Mouse (Mus musculus): ENCODE measurements at regions not wholly inside any gene's neighbourhood (a gene's known extent, or its start where the extent isn't known, plus 50 kb on each side); places are given as distances from the start of the nearest gene placed in this dataset.

- no peak for DNase-seq
Measured at GRCm38 (mm10) chr2:128436378-128436777, 154.6 kb upstream of the Spdye4c start.

DNA sequence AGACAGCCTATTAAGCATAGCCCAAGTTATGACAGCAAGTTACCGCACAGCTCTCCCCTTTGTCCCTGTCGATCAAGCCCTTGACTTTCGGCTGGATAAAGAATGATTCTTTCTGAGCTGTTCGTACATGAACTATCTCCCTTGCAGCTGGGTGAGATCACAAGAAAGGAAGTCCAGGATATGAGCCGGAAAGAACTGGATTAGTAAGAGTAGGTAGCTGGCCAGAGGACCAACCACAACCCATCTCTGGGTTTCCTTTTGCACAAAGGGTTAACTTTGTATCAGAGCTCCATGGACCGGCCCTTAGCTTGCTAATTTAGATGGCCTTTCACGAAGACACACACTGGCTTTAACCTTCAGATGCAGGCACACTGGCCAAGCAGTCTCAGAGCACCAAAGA is 153.3 kb upstream of the Spdye4c start:
- DNase-seq: no peak

- no peak for DNase-seq
Measured at GRCm38 (mm10) chr2:128438161-128438822, 152.7 kb upstream of the Spdye4c start.

DNA sequence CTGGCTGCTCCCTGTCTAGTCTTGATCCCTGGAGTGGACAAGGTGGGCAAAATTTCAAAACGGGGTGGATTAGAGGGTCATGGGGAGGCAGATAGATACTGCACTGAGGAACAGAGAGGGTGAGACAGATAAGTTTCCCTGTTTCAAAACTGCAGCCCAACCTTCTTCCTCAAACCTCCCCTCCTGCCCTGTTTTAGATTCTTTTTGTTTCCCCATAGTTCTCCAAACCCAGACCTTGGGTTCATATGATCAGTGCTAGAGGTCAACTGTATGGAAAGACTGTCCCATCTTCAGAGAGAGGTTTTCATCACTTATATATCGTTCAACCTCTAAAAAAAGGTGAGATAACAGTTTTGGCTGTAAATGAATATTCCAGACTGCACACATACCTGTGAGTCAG is 152.1 kb upstream of the Spdye4c start:
- DNase-seq: no peak

- DNase-seq: no peak
Measured at GRCm38 (mm10) chr2:128444599-128445011, 146.4 kb upstream of the Spdye4c start.

DNA sequence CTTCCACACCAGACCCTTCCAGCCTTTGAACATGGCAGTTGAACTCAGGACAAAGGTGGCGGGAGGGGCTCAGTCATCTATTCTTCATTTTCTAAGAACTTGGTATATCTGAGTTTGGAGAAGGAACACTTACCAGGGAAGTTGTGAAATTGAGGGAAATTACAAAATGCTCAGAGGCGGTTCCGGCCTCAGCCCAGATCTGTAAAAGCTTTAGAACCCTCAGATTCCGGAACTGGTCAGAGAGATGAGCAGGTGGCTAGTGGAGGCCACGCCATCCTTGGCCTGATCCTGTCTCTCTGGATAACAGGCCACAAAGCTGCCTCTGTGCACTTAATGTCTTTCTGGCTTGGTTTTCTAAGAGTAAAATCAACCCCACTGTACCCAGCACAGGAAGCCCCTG is 145.6 kb upstream of the Spdye4c start:
- DNase-seq: no peak

GRCm38 (mm10) chr2:128449294-128449693 is 141.7 kb upstream of the Spdye4c start:
- DNase-seq: no peak

GRCm38 (mm10) chr2:128450045-128450444 is 141.0 kb upstream of the Spdye4c start:
- DNase-seq: no peak

GRCm38 (mm10) chr2:128451554-128452239 is 139.3 kb upstream of the Spdye4c start:
- DNase-seq: no peak

- DNase-seq: no peak
Measured at GRCm38 (mm10) chr2:128452582-128452981, 138.4 kb upstream of the Spdye4c start.

- DNase-seq: no peak
Measured at GRCm38 (mm10) chr2:128454509-128454908, 136.5 kb upstream of the Spdye4c start.

GRCm38 (mm10) chr2:128457591-128458209 is 133.3 kb upstream of the Spdye4c start:
- DNase-seq: no peak

DNA sequence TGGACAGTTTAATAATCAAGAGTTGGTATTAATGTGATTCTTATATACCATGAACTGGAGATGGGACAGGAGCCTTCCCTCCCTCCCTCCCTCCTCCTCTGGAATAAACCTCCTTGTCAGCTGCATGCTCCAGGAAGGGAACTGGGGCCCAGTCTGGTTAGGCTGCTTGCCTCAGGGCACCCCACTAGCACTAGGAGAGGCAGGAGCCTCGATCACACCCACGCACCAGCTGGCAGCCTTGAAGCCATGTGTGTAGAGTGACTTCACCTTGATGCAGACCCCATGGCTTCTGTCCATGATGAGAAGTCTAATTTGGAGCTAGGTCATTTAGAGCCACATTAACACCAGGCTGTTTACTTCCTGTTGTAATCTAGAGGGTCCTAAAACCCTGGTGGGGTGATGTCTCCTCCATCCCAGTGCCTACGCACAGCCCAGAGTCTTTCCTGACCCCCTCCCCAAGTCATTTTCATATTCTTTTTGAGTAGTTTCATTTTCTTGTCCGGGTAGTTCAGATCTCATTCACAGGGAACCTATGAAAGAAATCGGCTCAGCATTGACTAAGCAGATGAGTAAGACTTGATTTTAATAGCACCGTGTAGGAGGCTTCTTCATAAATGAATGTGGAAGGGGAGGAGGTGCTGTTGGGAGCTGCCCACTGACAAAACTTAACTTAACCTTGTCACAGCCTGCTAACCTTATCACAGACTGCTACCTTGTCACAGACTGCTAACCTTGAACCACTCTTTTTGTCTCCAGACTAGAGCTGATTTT is 125.6 kb upstream of the Spdye4c start:
- no peak for DNase-seq

GRCm38 (mm10) chr2:128467490-128468245 is 123.3 kb upstream of the Spdye4c start:
- DNase-seq: no peak

DNA sequence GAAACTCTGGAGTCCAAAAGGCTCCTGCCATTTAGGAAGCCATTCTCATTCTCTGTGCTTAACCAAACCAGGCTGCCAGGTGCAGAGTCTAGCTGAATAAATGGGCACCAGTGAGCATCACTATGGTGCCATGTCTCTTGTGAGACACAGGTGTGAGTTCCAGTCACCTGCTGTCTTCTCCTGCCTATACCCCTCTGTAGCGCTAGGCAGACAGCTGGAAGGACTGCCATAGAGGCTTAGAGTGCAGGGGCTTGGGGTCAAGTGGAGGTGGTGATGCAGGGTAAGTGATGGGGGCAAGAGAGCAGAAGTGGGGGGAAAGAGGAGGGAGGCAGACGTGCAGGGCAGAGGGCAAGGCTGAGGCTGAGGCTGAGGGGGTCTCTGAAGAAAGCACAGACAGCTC is 122.7 kb upstream of the Spdye4c start:
- no peak for DNase-seq

- DNase-seq: no peak
Measured at GRCm38 (mm10) chr2:128470351-128470750, 120.7 kb upstream of the Spdye4c start.

DNA sequence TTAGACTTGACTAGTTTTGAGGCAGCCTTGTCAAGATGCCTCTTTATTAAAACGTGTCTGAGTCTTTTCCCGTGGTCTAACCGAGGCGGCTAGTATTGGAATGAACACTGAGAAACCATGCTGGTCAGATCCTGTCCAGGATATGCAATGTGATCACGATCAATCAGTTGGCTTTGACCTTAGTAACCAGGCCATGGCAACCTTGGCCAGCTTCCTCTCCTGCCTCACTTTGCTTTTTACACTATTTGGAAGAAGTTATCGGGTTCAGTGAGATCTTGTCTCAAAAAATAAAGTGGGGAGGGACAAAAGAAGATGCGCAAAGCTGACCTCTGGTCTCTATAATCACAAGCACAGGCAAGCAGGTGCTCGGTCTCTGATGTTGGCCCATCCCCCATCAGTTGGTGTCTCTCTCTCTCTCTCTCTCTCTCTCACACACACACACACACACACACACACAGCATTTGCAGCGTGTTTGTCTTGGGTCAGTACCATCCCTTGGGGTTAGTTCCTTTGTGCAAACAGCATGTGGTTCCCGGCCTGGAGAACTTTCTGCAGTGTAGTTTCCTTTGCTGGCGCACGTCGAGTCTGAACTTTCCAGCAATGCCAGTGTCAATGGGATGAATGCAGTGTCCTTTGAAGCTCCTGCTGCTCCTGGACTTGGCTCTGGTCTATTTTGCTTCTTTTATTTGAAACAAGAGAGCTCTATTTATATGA is 117.6 kb upstream of the Spdye4c start:
- no peak for DNase-seq

DNA sequence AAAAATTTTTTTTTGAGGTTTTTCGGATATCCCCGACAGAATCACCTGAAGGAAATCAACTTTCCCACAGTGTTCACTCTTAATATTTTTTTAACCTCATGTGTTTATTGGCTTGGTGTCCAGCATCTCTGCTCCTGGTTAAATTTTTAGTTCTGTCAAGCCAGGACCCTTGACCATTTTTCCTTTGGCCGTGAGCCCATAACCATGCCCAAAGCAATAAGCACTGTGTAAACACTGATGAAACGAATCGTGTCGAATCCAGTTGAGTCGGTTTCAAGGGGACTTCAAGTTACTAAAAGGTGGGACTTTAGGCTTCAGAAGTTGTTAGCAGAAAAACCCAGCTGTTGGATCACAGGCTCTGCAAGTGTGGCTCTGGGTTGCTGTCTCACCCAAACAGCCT is 117.0 kb upstream of the Spdye4c start:
- DNase-seq: no peak

GRCm38 (mm10) chr2:128477242-128477641 is 113.8 kb upstream of the Spdye4c start:
- DNase-seq: no peak

- DNase-seq: peak in 1 of 2 experiments; percentile 6
Measured at GRCm38 (mm10) chr2:128491217-128491877, 99.7 kb upstream of the Spdye4c start.

GRCm38 (mm10) chr2:128493871-128494270 is 97.1 kb upstream of the Spdye4c start:
- no peak for DNase-seq

Data from kidney, postnatal 25 days (tissue).